Mouse (Mus musculus) stomach, embryonic 14.5 days (tissue): ENCODE data around the gene Stat5b. TPM values are rescaled to one million over a fixed set of nuclear protein-coding genes. Genes with fewer than 3 reads are reported as not detected.

Experiments used
- ATAC-seq: fragments of 200-750 bp; cut with Nextera tagmentation; 2 replicates; pipeline ENCODE4 v1.8.0; 2017; ENCODE audit warnings: low read depth, moderate TSS enrichment; ENCODE audit not compliant: insufficient number of reproducible peaks, insufficient read depth, low FRiP score
- H3K27ac ChIP-seq: fragments of 300-500 bp; sonication (generic); 2 replicates; pipeline ENCODE4 v1.5.1; 2014; ENCODE audit warnings: mild to moderate bottlenecking, low read length, moderate library complexity, mixed read lengths
- H3K27me3 ChIP-seq: fragments of 300-500 bp; sonication (generic); 2 replicates; pipeline ENCODE4 v1.6.1; 2014; ENCODE audit warnings: low read length, control low read depth, mixed read lengths; ENCODE audit not compliant: control insufficient read depth, insufficient read depth
- H3K36me3 ChIP-seq: fragments of 300-500 bp; sonication (generic); 2 replicates; pipeline ENCODE4 v1.6.1; 2014; ENCODE audit warnings: mild to moderate bottlenecking, control low read depth, low read length, moderate library complexity, mixed read lengths; ENCODE audit not compliant: control insufficient read depth, insufficient read depth
- H3K4me1 ChIP-seq: fragments of 300-500 bp; sonication (generic); 2 replicates; pipeline ENCODE4 v1.6.1; 2014; ENCODE audit warnings: low read length, control low read depth, mixed read lengths; ENCODE audit not compliant: control insufficient read depth, insufficient read depth
- H3K4me2 ChIP-seq: fragments of 300-500 bp; sonication (generic); replicated peaks from 2 replicates; pipeline ENCODE4 v1.6.1; 2014; ENCODE audit warnings: low read depth, low read length, control low read depth
- H3K4me3 ChIP-seq: fragments of 300-500 bp; sonication (generic); 2 replicates; pipeline ENCODE4 v1.5.1; 2014; ENCODE audit warnings: low read depth, low read length, control low read depth
- H3K9ac ChIP-seq: fragments of 300-500 bp; sonication (generic); replicated peaks from 2 replicates; pipeline ENCODE4 v1.6.1; 2014; ENCODE audit warnings: low read depth, mild to moderate bottlenecking, control low read depth, low read length, moderate library complexity, mixed read lengths
- H3K9me3 ChIP-seq: fragments of 300-500 bp; sonication (generic); 2 replicates; pipeline ENCODE4 v1.6.1; 2016; ENCODE audit warnings: low read depth, low read length, control low read depth; ENCODE audit not compliant: control insufficient read depth
- WGBS: fragments of 180-500 bp; shearing (Covaris S2); extraction: QIAGEN DNeasy Blood & Tissue Kit; methylation state at CpG from one replicate; pipeline ENCODE4 v1.1.7; 2014; 5-methylcytosine and 5-hydroxymethylcytosine counted together
- polyA plus RNA-seq: library from polyadenylated mRNA; unstranded; fragments of >200 nt; fragmentation: Nextera tagmentation; extraction: Ambion mirVana; gene quantifications from 2 replicates; pipeline ENCODE4 v1.2.1, GENCODE M21; 2014

The Stat5b gene
- polyA plus RNA-seq, 1 experiment from 2014 or later: 26.8 TPM

DNA sequence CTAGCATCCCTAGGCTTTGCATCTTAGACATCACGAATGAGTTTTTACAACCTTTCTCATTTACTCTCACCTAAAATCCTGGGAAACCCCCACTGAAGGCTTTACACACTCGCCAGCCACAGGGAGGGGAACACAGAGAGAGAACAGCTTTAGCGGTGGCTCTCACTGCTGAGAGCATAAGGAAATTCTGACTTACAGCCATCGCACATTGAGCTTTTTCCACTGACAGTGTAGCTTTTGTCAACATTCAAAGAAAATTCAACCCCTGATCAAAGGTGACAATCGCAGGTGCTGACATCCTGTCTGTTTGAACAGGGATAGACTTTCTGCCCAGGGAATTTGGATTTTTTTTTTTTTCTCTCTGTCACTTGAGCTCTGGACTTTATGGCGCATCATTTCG is 8.5 kb downstream of the Stat5b start:
- Histone ChIP-seq H3K27me3 (no peaks in the 10 kb centered on the region), H3K4me1 (no peaks in the 10 kb centered on the region), H3K36me3 (no peaks in the 10 kb centered on the region), H3K27ac (no peak overlapping the region), H3K9me3 (0 out of 2 replicates have a peak, but pooled peaks cover 4% of the 10 kb centered on the region), H3K9ac (no peak overlapping the region), H3K4me3 (no peak overlapping the region), H3K4me2 (no peak overlapping the region)
- no peak for ATAC-seq
- WGBS: 76% methylated on average over 7 of the region's 7 CpGs

DNA sequence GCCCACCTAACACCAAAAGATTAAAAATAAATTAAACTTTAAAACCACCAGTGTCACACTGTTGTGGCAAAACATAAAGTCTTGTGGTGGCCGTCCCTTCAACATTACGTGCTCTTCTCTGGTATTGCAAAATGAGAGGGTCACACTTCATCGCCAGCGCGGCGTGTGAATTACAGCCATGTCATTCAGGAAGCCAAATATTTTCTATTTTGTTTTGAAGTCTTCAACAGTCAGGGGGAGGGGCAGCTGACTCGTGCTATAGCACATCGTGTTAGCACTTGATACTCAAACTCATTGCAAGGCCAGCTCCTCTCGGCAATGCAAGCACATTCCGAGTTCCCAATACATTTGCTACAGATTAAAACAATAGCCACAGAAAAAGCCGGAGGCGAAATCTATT is 9.7 kb downstream of the Stat5b start:
- Histone ChIP-seq H3K4me3 (no peak overlapping the region), H3K9ac (no peak overlapping the region), H3K4me2 (no peak overlapping the region), H3K9me3 (0 out of 2 replicates have a peak, but pooled peaks cover 4% of the 10 kb centered on the region), H3K36me3 (no peaks in the 10 kb centered on the region), H3K27me3 (no peaks in the 10 kb centered on the region), H3K4me1 (no peaks in the 10 kb centered on the region), H3K27ac (no peak overlapping the region)
- no peak for ATAC-seq
- WGBS: 83% methylated on average over 12 of the region's 12 CpGs

DNA sequence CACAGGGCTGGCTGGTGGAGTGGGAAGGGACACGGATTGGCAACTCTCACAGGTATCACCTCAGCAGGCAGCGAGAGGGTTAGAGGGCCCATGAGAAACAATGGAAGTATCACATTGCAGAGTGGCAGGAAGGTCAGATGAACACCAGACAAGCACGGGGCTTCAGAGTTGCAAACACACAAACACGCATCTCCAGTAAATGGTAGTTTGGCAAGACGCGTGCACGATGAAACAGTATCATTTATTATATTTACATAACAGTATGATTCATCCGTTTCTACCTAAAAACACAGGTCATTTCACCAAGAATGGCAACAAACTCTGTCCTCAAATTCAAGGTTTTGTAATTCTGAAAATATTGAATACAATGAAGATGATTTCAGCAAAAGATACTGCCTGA is 11.0 kb downstream of the Stat5b start:
- Histone ChIP-seq H3K27ac (no peak overlapping the region), H3K36me3 (no peaks in the 10 kb centered on the region), H3K9ac (no peak overlapping the region), H3K27me3 (no peaks in the 10 kb centered on the region), H3K4me3 (no peak overlapping the region), H3K9me3 (0 out of 2 replicates have a peak, but pooled peaks cover 4% of the 10 kb centered on the region), H3K4me1 (no peaks in the 10 kb centered on the region), H3K4me2 (no peak overlapping the region)
- WGBS: 63% methylated on average over 8 of the region's 8 CpGs
- no peak for ATAC-seq

DNA sequence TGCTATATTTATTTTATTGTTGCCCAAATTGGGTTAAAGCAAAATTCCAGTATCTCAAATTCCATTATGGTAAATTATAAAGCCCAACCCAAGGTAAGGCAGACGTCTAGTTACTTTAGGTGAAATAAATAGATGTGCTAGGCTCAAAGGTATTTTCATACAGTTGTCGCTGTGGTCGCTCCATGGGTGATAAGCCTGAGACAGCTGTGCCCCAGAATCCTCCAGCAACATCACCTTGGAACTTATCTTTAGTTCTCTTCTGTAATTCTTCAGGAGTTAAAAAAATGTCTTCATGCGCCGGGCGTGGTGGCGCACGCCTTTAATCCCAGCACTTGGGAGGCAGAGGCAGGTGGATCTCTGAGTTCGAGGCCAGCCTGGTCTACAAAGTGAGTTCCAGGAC is 11.6 kb downstream of the Stat5b start:
- WGBS: 92% methylated on average over 9 of the region's 9 CpGs
- no peak for ATAC-seq
- no peak overlapping the region for H3K9ac ChIP-seq
- H3K4me3 ChIP-seq: no peak overlapping the region
- no peaks in the 10 kb centered on the region for H3K4me1 ChIP-seq
- no peaks in the 10 kb centered on the region for H3K36me3 ChIP-seq
- H3K9me3 ChIP-seq: 0 out of 2 replicates have a peak, but pooled peaks cover 4% of the 10 kb centered on the region
- no peak overlapping the region for H3K27ac ChIP-seq
- no peak overlapping the region for H3K4me2 ChIP-seq
- no peaks in the 10 kb centered on the region for H3K27me3 ChIP-seq

DNA sequence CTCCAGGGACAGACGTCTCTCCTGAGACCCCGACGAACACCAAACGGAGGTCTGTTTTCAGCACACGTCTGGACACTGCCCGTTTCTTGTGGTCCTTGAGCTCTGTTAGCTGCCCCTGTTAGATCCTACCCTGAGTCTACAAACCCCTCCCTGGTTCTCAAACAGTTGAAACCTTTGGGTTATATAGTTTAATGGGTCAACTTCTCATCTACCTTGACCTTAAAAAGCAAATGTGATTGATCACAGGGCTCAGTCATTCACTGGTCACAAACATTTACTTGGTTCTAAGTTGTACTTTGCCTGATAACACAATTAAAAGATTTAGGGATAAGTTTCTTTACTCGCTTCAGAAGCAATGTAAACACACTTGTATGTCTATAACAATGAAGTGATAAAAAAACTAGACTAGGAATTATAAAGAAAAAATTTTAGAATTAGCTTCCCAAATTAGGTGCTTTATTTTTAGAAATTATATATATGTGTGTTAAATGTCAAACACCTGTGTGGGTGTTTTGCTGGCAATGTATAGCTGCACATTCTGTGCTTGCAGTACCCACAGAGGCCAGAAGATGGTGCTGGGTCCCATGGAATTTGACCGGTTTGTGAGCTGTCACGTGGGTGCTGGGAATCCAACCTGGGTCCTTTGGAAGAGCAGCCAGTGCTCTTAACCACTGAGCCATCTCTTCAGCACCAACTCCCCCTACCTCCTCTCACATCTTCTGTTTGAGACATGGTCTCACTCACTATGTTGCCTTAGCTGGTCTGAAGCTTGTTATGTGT is 13.4 kb downstream of the Stat5b start:
- 63% methylated on average over 9 of the region's 9 CpGs for WGBS
- ATAC-seq: no peak

DNA sequence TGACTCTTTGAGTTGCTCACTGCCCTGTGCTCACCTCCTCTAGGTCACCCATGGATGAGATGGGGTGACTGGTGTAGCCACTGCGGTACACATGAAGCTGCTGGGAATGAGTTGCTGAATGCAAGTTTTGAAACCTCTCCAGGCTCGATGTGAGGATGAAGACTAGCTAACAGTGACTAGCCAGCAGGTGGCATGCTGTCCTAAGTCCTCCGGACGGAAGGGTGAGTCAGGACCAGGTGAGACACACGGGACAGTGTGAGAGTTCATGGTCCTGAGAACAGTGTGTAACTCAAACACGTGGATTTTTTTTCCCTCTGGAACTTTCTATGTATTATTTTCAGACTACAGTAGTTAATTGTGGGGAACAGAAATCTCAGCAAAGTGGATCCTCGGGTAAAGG is 17.1 kb downstream of the Stat5b start:
- Histone ChIP-seq H3K4me2 (no peak overlapping the region), H3K4me1 (no peaks in the 10 kb centered on the region), H3K9me3 (0 out of 2 replicates have a peak, but pooled peaks cover 4% of the 10 kb centered on the region), H3K27me3 (no peaks in the 10 kb centered on the region), H3K9ac (no peak overlapping the region), H3K36me3 (no peaks in the 10 kb centered on the region), H3K4me3 (no peak overlapping the region), H3K27ac (no peak overlapping the region)
- ATAC-seq: no peak
- WGBS: 61% methylated on average over 7 of the region's 7 CpGs

More for the DNA sequence above, 13.4 kb downstream of the Stat5b start:
- H3K4me3 ChIP-seq: no peak overlapping the region
- 0 out of 2 replicates have a peak, but pooled peaks cover 4% of the 10 kb centered on the region for H3K9me3 ChIP-seq
- no peaks in the 10 kb centered on the region for H3K4me1 ChIP-seq
- no peak overlapping the region for H3K9ac ChIP-seq
- no peak overlapping the region for H3K4me2 ChIP-seq
- H3K27ac ChIP-seq: no peak overlapping the region
- no peaks in the 10 kb centered on the region for H3K36me3 ChIP-seq
- H3K27me3 ChIP-seq: no peaks in the 10 kb centered on the region

DNA sequence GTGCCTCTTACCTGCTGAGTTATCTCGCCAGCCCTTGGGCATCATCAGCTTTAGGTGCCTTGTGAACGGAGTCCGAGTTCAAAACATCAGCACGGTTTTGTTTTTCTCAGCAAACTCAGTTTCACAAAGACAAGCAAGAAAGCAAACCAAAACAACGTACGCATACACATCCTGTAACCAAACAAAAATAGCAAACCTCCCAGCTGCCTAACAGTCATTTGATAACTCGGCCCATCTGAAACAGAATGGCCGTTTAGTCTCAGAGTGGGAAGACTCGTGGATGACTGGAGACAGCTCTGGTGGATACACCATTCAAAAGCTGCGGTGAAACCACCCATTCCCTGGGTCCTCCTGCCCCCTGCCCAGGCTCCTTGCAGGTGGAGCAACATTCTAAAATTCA is 19.1 kb downstream of the Stat5b start:
- no peak for ATAC-seq
- Histone ChIP-seq H3K36me3 (no peaks in the 10 kb centered on the region), H3K4me3 (no peak overlapping the region), H3K9ac (no peak overlapping the region), H3K27me3 (no peaks in the 10 kb centered on the region), H3K27ac (no peak overlapping the region), H3K4me2 (no peak overlapping the region), H3K9me3 (no peaks in the 10 kb centered on the region), H3K4me1 (no peaks in the 10 kb centered on the region)
- 86% methylated on average over 10 of the region's 10 CpGs for WGBS

DNA sequence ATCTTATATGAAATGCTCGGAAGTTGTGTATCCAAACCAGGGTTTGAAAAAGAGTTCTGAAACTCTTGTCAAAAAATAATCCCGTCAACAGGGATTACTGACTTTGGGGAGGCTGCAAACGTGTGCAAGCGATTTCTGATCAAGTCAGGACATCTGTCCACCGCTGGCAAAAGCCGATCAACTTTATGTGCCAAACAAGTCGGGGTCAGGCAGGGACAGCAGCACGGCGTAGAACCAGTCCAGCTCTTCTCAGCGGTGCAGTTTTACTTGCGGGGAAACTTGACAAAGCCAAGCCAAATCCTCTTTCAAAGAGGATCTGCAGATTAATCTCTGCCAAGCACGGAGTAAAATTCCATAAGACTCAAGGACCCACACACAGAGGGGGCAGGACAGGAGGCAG is 20.8 kb downstream of the Stat5b start:
- H3K4me3 ChIP-seq: no peak overlapping the region
- H3K27ac ChIP-seq: no peak overlapping the region
- ATAC-seq: no peak
- no peak overlapping the region for H3K4me2 ChIP-seq
- no peaks in the 10 kb centered on the region for H3K27me3 ChIP-seq
- H3K9ac ChIP-seq: no peak overlapping the region
- H3K4me1 ChIP-seq: no peaks in the 10 kb centered on the region
- no peaks in the 10 kb centered on the region for H3K9me3 ChIP-seq
- 69% methylated on average over 12 of the region's 12 CpGs for WGBS
- no peaks in the 10 kb centered on the region for H3K36me3 ChIP-seq
